Mouse (Mus musculus): ENCODE results near the gene Gsdma3. TPM values are rescaled to one million over a fixed set of nuclear protein-coding genes. Genes with fewer than 3 reads are reported as not detected.
"Not testable (repeated sequence)": the region's sequence is repeated elsewhere in the genome, so short reads cannot be mapped to it uniquely, and the experiment has no call there.

The Gsdma3 gene
- total RNA-seq, 1 experiment from 2014 or later = 31.6 TPM

GRCm38 (mm10) chr11:98671284-98671815 lies 45.2 kb downstream of the Gsdma3 start:
- DNase-seq = no peak

- peak; percentile 41 for DNase-seq
These were observed 45.7 kb downstream of the Gsdma3 start for GRCm38 (mm10) chr11:98671857-98672256.

- no peak for DNase-seq
These were observed 46.3 kb downstream of the Gsdma3 start for GRCm38 (mm10) chr11:98672482-98672881.

GRCm38 (mm10) chr11:98673136-98673535 lies 47.0 kb downstream of the Gsdma3 start:
- DNase-seq = peak; percentile 79

- no peak for DNase-seq
These were observed 49.7 kb downstream of the Gsdma3 start for GRCm38 (mm10) chr11:98675829-98676363.

- DNase-seq = no peak
These were observed 53.9 kb downstream of the Gsdma3 start for GRCm38 (mm10) chr11:98680023-98680422.

GRCm38 (mm10) chr11:98680595-98680994 lies 54.4 kb downstream of the Gsdma3 start:
- not testable (repeated sequence) for DNase-seq

GRCm38 (mm10) chr11:98681186-98681585 lies 55.0 kb downstream of the Gsdma3 start:
- DNase-seq = no peak

- DNase-seq = peak; percentile 98
These were observed 55.9 kb downstream of the Gsdma3 start, which contains the start of gene Psmd3 for GRCm38 (mm10) chr11:98681786-98682745. TSS of gene Psmd3 (plus strand) at chr11:98682554.

GRCm38 (mm10) chr11:98682811-98683210 lies 56.7 kb downstream of the Gsdma3 start:
- peak; percentile 35 for DNase-seq

GRCm38 (mm10) chr11:98685642-98686041 lies 59.5 kb downstream of the Gsdma3 start:
- no peak for DNase-seq

GRCm38 (mm10) chr11:98686976-98687375 lies 60.8 kb downstream of the Gsdma3 start:
- DNase-seq = no peak

Other genes with a start within 250 kb of the Gsdma3 start
- gene Tcap, start 242.5 kb upstream of the Gsdma3 start, total RNA-seq (2021) = 0.48 and 0.53 TPM in 2 replicates
- gene Pnmt, start 239.9 kb upstream of the Gsdma3 start, total RNA-seq (2021) = 687 and 769 TPM in 2 replicates
- 5.3 and 5.9 TPM in 2 replicates for gene Pgap3, start 225.9 kb upstream of the Gsdma3 start, total RNA-seq (2021)
- gene Erbb2, start 213.9 kb upstream of the Gsdma3 start, total RNA-seq (2021) = 5.9 and 6.8 TPM in 2 replicates
- 70.4 and 74.3 TPM in 2 replicates for gene Mien1, start 187.4 kb upstream of the Gsdma3 start, total RNA-seq (2021)
- gene Grb7, start 180.0 kb upstream of the Gsdma3 start, total RNA-seq (2021) = 0.53 and 10.7 TPM in 2 replicates
- 3.3 and 14.3 TPM in 2 replicates for gene Ikzf3, start 80.3 kb upstream of the Gsdma3 start, total RNA-seq (2021)
- gene Zpbp2, start 75.3 kb upstream of the Gsdma3 start, total RNA-seq (2021) = not detected in 2 replicates
- gene Ormdl3, start 39.0 kb upstream of the Gsdma3 start, total RNA-seq (2021) = 141 and 150 TPM in 2 replicates
- not detected in 2 replicates for gene Lrrc3c, start 28.1 kb upstream of the Gsdma3 start, total RNA-seq (2021)
- gene Gm12355, start 699 bp upstream of the Gsdma3 start, total RNA-seq (2021) = 15.0 and 17.2 TPM in 2 replicates
- 1.0 and 2.0 TPM in 2 replicates for gene Gsdma2, start 20.4 kb downstream of the Gsdma3 start, total RNA-seq (2021)
- gene Gsdma, start 38.0 kb downstream of the Gsdma3 start, total RNA-seq (2021) = 0.11 TPM in 1 of 2 replicates, not detected in the other
- 114 TPM in 2 replicates for gene Psmd3, start 56.2 kb downstream of the Gsdma3 start, total RNA-seq (2021)
- not detected in 2 replicates for gene Csf3, start 74.9 kb downstream of the Gsdma3 start, total RNA-seq (2021)
- gene Med24, start 103.1 kb downstream of the Gsdma3 start, total RNA-seq (2021) = 47.4 and 55.5 TPM in 2 replicates
- 106 and 124 TPM in 2 replicates for gene Thra, start 114.3 kb downstream of the Gsdma3 start, total RNA-seq (2021)
- 32.9 and 51.0 TPM in 2 replicates for gene Nr1d1, start 149.0 kb downstream of the Gsdma3 start, total RNA-seq (2021)
- gene Msl1, start 169.2 kb downstream of the Gsdma3 start, total RNA-seq (2021) = 88.5 and 88.7 TPM in 2 replicates
- 37.8 and 38.8 TPM in 2 replicates for gene Casc3, start 178.5 kb downstream of the Gsdma3 start, total RNA-seq (2021)
- gene Rapgefl1, start 210.4 kb downstream of the Gsdma3 start, total RNA-seq (2021) = 0.79 and 0.93 TPM in 2 replicates
- gene Wipf2, start 237.3 kb downstream of the Gsdma3 start, total RNA-seq (2021) = 16.6 and 21.3 TPM in 2 replicates